Mouse (Mus musculus) liver, adult 2 months (tissue): Measurements from ENCODE around the gene Stag3.

ENCODE experiments used
- CTCF ChIP-seq: fragments of 200-500 bp; IDR thresholded peaks from 2 replicates; pipeline ENCODE4 v1.5.1; 2011; ENCODE audit warnings: low read depth, low read length, control low read depth
- POLR2A ChIP-seq: fragments of 200-500 bp; IDR thresholded peaks from 2 replicates; pipeline ENCODE4 v1.6.1; 2011; ENCODE audit warnings: low read length, control low read depth; ENCODE audit not compliant: insufficient read depth; ENCODE audit errors: extremely low read depth

DNA sequence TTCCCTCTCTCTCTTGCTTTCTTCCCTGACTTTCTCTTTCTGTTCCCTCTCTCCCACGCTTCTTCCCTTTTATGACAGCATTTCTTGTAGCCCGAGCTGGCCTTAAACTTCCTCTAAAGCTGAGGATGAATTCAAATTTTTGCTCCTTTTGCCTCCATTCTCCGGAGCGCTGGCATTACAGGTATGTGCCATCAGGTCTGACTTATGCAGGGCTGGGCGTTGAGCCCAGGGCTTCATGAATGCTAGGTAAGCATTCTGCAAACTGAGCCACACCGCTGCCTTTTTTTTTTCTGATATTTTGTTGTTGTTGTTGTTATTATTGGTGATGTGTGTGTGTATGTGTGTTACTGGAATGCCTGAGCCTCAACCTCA, 15.8 kb upstream of the Stag3 start:
- TF ChIP-seq CTCF (no peak), POLR2A (no peak)
